Mouse (Mus musculus) forebrain, embryonic 15.5 days (tissue): ENCODE results near the gene Il22ra2. TPM values are rescaled to one million over a fixed set of nuclear protein-coding genes. Genes with fewer than 3 reads are reported as not detected.

Experiments used
- ATAC-seq: fragments of 200-750 bp; cut with Nextera tagmentation; replicated peaks from 2 replicates; pipeline ENCODE4 v1.8.0; 2017; ENCODE audit warnings: mild to moderate bottlenecking, moderate TSS enrichment, moderate library complexity
- H3K27ac ChIP-seq: fragments of 300-500 bp; sonication (generic); replicated peaks from 2 replicates; pipeline ENCODE4 v1.5.1; 2015; ENCODE audit warnings: mild to moderate bottlenecking, inconsistent platforms
- H3K27me3 ChIP-seq: fragments of 300-500 bp; sonication (generic); 2 replicates; pipeline ENCODE4 v1.6.1; 2015; ENCODE audit warnings: inconsistent platforms
- H3K36me3 ChIP-seq: fragments of 300-500 bp; sonication (generic); 2 replicates; pipeline ENCODE4 v1.6.1; 2015; ENCODE audit warnings: mild to moderate bottlenecking, inconsistent platforms
- H3K4me1 ChIP-seq: fragments of 300-500 bp; sonication (generic); 2 replicates; pipeline ENCODE4 v1.6.1; 2015; ENCODE audit warnings: inconsistent platforms
- H3K4me2 ChIP-seq: fragments of 300-500 bp; sonication (generic); replicated peaks from 2 replicates; pipeline ENCODE4 v1.6.1; 2015; ENCODE audit warnings: mild to moderate bottlenecking, inconsistent platforms
- H3K4me3 ChIP-seq: fragments of 300-500 bp; sonication (generic); 2 replicates; pipeline ENCODE4 v1.5.1; 2015; ENCODE audit warnings: mild to moderate bottlenecking, inconsistent platforms
- H3K9ac ChIP-seq: fragments of 300-500 bp; sonication (generic); replicated peaks from 2 replicates; pipeline ENCODE4 v1.6.1; 2015; ENCODE audit warnings: mild to moderate bottlenecking, inconsistent platforms
- H3K9me3 ChIP-seq: fragments of 300-500 bp; sonication (generic); 2 replicates; pipeline ENCODE4 v1.6.1; 2016; ENCODE audit warnings: inconsistent platforms
- WGBS: fragments of 180-500 bp; shearing (Covaris S2); methylation state at CpG from one replicate; pipeline ENCODE4 v1.1.7; 2015; ENCODE audit warnings: mixed read lengths; 5-methylcytosine and 5-hydroxymethylcytosine counted together
- polyA plus RNA-seq: library from polyadenylated mRNA; unstranded; fragments of >200 nt; fragmentation: Nextera tagmentation; extraction: Ambion mirVana; gene quantifications from 2 replicates; pipeline ENCODE4 v1.2.1, GENCODE M21; 2015

Gene Il22ra2
- not detected in 2 replicates for polyA plus RNA-seq

DNA sequence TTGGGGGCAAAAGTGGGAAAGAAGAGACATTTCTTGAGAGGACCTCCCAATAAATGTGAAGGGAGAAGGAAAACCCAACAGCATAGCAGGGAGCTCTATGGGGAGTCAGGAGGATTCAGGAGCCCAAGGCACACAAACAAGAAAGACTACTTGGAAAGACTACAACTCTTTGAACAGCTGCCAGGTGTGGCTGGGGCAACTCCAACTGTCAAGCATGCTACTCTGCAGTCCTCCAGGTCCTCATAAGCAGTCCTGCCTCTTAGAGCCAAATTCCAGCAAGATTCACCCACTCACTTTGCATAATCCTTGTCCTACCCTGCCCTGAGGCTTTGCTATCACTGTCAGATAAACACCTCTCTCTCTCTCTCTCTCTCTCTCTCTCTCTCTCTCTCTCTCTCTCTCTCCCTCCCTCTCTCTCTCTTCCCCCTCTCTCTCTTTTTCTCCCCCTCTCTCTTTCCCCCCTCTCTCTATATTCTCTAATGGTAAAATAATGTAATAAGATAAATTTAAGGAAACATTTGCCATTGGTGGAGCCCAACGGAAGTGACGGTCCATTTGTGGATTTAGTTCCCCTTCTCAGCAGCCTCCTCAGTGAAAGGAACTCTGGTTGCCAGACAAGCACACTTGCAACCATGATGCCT lies at the start of gene Il22ra2:
Gene Il22ra2, plus strand, starts transcription at position 591 of the 641 bp plus-strand sequence.
- Histone ChIP-seq H3K4me1 (no peaks in the 10 kb centered on the region), H3K4me2 (no peak within 1 kb of the TSS), H3K9me3 (no peaks in the 10 kb centered on the region), H3K27me3 (no peaks in the 10 kb centered on the region), H3K9ac (no peak within 1 kb of the TSS), H3K4me3 (no peak within 1 kb of the TSS), H3K27ac (no peak within 1 kb of the TSS), H3K36me3 (no peaks in the 10 kb centered on the region)
- 99% methylated on average over 2 of the region's 2 CpGs for WGBS
- no peak for ATAC-seq

GRCm38 (mm10) chr10:19577571-19577970 lies 44.2 kb upstream of the Il22ra2 start:
- Histone ChIP-seq H3K4me1 (peaks cover 4% of the 10 kb centered on the region), H3K27me3 (no peaks in the 10 kb centered on the region), H3K4me2 (no peak overlapping the region), H3K9ac (no peak overlapping the region), H3K4me3 (no peak overlapping the region), H3K9me3 (no peaks in the 10 kb centered on the region), H3K36me3 (no peaks in the 10 kb centered on the region), H3K27ac (no peak overlapping the region)
- WGBS: 96% methylated on average over 3 of the region's 3 CpGs
- ATAC-seq: no peak

DNA sequence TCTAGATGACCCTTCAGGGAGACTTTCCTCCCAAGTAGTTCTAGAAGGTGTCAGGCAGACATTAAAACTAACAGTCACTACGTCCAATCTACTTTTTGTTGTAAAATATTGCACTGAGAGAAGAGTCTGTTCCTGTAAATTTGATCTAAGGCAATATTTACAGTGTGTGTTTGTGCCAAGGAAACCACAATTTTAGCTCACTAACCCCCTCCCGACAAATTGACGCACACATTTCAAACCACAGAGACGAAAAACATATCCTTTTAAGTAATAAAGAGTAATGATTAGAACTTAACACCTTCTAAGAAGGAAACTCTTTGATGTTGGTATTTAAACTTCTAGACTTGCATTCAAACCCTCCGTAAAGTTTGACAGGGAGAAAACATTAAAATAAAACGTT lies 43.8 kb upstream of the Il22ra2 start:
- H3K27ac ChIP-seq: no peak overlapping the region
- H3K4me1 ChIP-seq: peaks cover 4% of the 10 kb centered on the region
- no peaks in the 10 kb centered on the region for H3K9me3 ChIP-seq
- no peaks in the 10 kb centered on the region for H3K27me3 ChIP-seq
- H3K9ac ChIP-seq: no peak overlapping the region
- H3K36me3 ChIP-seq: no peaks in the 10 kb centered on the region
- no peak overlapping the region for H3K4me3 ChIP-seq
- no peak for ATAC-seq
- WGBS: 87% methylated on average over 6 of the region's 6 CpGs
- no peak overlapping the region for H3K4me2 ChIP-seq

GRCm38 (mm10) chr10:19578409-19578986 lies 43.3 kb upstream of the Il22ra2 start:
- Histone ChIP-seq H3K9me3 (no peaks in the 10 kb centered on the region), H3K27ac (no peak overlapping the region), H3K9ac (no peak overlapping the region), H3K4me2 (no peak overlapping the region), H3K4me1 (peaks cover 4% of the 10 kb centered on the region), H3K4me3 (no peak overlapping the region), H3K36me3 (no peaks in the 10 kb centered on the region), H3K27me3 (no peaks in the 10 kb centered on the region)
- 0 out of 2 replicates have a peak, but pooled peaks have one; percentile 61 for ATAC-seq
- 62% methylated on average over 9 of the region's 9 CpGs for WGBS

DNA sequence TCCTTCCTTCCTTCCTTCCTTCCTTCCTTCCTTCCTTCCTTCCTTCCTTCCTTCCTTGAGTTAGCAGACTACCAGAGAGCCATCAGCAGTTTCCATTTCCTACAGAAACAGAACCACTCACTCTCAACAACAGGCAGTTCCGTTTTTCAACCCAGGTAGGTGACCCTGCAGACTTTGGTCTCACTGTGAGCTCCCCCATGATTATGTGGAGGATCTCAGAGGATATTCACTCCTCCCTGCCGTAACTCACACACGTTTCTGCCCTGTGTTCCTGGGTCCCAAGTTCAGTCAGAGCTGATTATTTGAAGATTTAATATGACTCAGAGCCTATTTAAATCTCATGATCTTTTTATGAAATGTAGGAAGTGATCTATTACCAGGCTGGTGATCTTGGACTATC lies 41.1 kb upstream of the Il22ra2 start:
- Histone ChIP-seq H3K9me3 (no peaks in the 10 kb centered on the region), H3K27me3 (no peaks in the 10 kb centered on the region), H3K4me2 (no peak overlapping the region), H3K9ac (no peak overlapping the region), H3K36me3 (no peaks in the 10 kb centered on the region), H3K4me3 (no peak overlapping the region), H3K4me1 (peaks cover 4% of the 10 kb centered on the region), H3K27ac (no peak overlapping the region)
- no peak for ATAC-seq
- 71% methylated on average over 3 of the region's 3 CpGs for WGBS

DNA sequence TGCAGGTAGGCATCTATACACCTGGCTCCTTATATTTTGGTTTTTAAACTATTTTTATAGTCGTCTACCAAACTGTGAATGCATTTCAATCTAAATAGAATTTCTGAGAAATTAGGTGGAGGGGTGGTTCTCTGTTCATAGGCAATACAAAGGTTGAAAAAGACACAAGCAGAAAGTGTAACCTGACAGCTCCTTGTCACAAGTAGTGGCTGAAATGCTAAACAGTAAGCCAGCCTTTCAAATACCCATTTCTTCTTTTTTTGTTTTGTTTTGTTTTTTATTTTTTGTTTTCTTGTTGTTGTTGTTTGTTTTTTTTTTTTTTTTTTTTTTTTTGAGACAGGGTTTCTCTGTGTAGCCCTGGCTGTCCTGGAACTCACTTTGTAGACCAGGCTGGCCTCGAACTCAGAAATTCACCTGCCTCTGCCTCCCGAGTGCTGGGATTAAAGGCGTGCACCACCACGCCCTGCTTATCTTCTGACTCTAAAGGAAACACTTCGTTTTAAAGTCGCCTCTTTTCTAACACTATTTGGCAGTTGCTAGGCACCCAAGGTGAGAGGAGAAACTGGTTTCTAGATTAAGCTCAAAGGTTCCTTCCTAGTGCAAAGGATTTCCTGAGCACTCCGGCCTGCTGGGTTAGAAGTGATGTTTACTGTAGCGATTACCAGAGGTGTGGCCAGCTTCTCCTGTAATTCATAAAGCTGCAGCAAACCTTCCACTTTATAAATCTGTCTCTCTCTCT lies 39.8 kb upstream of the Il22ra2 start:
- Histone ChIP-seq H3K27ac (no peak overlapping the region), H3K4me1 (peaks cover 4% of the 10 kb centered on the region), H3K4me3 (no peak overlapping the region), H3K36me3 (no peaks in the 10 kb centered on the region), H3K9ac (no peak overlapping the region), H3K9me3 (no peaks in the 10 kb centered on the region), H3K4me2 (no peak overlapping the region), H3K27me3 (no peaks in the 10 kb centered on the region)
- no peak for ATAC-seq
- WGBS: 78% methylated on average over 9 of the region's 9 CpGs

DNA sequence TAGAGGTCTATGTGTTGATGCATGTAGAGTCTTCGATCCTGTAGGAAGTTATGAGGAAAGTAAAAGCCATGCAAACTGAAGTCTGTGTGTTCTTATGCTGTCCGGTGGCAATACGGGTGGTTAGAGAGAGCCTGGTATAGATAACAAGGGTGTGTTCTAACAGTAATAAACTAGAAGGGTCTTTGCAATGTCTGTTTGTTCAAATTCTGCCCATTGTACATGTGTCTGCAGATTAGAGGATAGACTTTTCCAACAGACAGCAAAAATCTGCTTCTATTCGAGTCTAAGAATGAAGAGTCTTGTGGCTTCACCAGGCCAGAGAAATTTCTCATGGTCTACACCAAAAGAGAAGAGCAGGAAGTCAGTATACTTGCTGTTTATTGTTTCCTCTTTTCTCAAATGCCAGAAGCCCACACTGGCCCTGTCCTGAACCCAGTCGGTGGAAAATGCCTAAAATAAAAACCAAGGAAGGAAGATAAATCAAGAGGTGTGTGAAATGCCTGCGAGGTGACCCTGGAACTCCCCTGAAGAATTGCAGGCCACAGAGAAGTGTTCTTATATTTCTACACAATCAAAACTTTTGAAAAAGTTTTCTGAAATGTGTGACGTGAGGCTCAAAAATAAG lies 38.9 kb upstream of the Il22ra2 start:
- Histone ChIP-seq H3K4me3 (no peak overlapping the region), H3K4me2 (no peak overlapping the region), H3K27me3 (no peaks in the 10 kb centered on the region), H3K27ac (no peak overlapping the region), H3K9me3 (no peaks in the 10 kb centered on the region), H3K4me1 (peaks cover 4% of the 10 kb centered on the region), H3K9ac (no peak overlapping the region), H3K36me3 (no peaks in the 10 kb centered on the region)
- WGBS: 86% methylated on average over 7 of the region's 7 CpGs
- ATAC-seq: no peak

DNA sequence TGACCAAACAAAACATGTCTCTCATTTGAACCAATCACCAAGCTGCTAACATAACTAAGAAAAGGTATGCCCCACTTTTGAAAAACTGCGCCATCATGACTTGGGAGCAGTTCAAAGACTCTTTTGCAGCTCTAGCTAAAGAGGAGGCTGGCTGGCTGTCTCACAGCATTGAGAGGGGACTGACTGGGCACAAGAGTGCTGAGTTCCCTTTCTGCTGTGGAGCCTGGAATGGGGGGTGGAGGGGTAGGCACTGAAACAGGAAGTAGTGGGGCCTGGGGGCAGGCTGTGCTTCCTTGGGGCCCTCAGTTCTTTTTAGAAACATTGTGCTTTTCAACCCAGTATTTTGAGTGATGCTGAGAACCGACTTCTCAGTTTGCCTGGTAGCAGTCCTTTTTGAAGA lies 37.7 kb upstream of the Il22ra2 start:
- Histone ChIP-seq H3K4me2 (no peak overlapping the region), H3K9me3 (no peaks in the 10 kb centered on the region), H3K27me3 (no peaks in the 10 kb centered on the region), H3K4me3 (no peak overlapping the region), H3K9ac (no peak overlapping the region), H3K27ac (no peak overlapping the region), H3K36me3 (no peaks in the 10 kb centered on the region), H3K4me1 (no peaks in the 10 kb centered on the region)
- no peak for ATAC-seq
- 78% methylated on average over 2 of the region's 2 CpGs for WGBS

DNA sequence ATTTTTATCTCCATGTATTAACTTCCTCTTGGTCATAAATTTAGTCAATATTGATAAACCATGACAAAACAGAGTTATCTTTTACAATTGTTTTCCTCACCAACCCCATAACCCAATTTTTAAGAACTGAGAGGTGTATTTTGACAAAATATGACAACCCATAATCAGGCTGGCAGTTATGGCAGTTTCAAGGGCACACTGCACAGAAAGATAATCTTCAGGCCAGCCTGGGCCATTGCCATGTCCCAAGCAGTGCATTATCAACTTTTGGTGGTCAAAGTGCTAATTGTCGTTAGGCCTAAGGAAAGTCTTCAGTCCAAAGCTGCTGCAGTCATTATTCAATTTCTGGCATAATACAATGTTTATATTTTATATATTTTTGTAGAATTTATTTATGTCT lies 37.0 kb upstream of the Il22ra2 start:
- WGBS: 87% methylated on average over 1 of the region's 1 CpGs
- H3K4me3 ChIP-seq: no peak overlapping the region
- H3K4me1 ChIP-seq: no peaks in the 10 kb centered on the region
- H3K27ac ChIP-seq: no peak overlapping the region
- H3K36me3 ChIP-seq: no peaks in the 10 kb centered on the region
- no peaks in the 10 kb centered on the region for H3K27me3 ChIP-seq
- H3K4me2 ChIP-seq: no peak overlapping the region
- H3K9me3 ChIP-seq: no peaks in the 10 kb centered on the region
- ATAC-seq: no peak
- H3K9ac ChIP-seq: no peak overlapping the region

GRCm38 (mm10) chr10:19585860-19586259 lies 35.9 kb upstream of the Il22ra2 start:
- H3K4me3 ChIP-seq: no peak overlapping the region
- no peaks in the 10 kb centered on the region for H3K36me3 ChIP-seq
- 92% methylated on average over 5 of the region's 5 CpGs for WGBS
- H3K4me2 ChIP-seq: no peak overlapping the region
- H3K27ac ChIP-seq: no peak overlapping the region
- H3K9ac ChIP-seq: no peak overlapping the region
- H3K4me1 ChIP-seq: no peaks in the 10 kb centered on the region
- H3K27me3 ChIP-seq: no peaks in the 10 kb centered on the region
- no peak for ATAC-seq
- H3K9me3 ChIP-seq: no peaks in the 10 kb centered on the region

GRCm38 (mm10) chr10:19587281-19587680 lies 34.5 kb upstream of the Il22ra2 start:
- Histone ChIP-seq H3K27me3 (no peaks in the 10 kb centered on the region), H3K27ac (no peak overlapping the region), H3K9me3 (no peaks in the 10 kb centered on the region), H3K36me3 (no peaks in the 10 kb centered on the region), H3K4me1 (peaks cover 2% of the 10 kb centered on the region; the same call in 1 of the 2 replicates), H3K9ac (no peak overlapping the region), H3K4me2 (no peak overlapping the region), H3K4me3 (no peak overlapping the region)
- no peak for ATAC-seq
- WGBS: 86% methylated on average over 3 of the region's 3 CpGs

DNA sequence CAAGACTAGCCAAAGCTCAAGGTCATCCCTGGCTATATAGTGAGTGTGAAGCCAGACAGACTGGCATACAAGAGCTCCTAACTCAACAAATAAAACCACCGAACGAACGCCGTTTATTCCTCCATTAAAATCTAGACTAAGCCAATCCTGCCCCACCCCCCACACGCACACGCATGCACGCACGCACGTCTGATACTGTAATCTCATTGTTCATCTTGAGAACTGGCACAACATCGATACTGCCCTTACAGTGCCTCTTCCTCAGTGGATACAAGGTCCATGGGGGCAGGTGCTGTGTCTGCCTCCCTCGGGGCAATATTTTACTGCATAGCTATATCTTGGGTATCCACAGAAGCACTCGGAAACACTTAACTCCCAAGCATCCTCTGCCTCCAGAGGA lies 32.2 kb upstream of the Il22ra2 start:
- Histone ChIP-seq H3K27me3 (no peaks in the 10 kb centered on the region), H3K27ac (no peak overlapping the region), H3K9ac (no peak overlapping the region), H3K4me1 (peaks cover 10% of the 10 kb centered on the region), H3K4me3 (no peak overlapping the region), H3K4me2 (no peak overlapping the region), H3K36me3 (no peaks in the 10 kb centered on the region), H3K9me3 (no peaks in the 10 kb centered on the region)
- 88% methylated on average over 12 of the region's 12 CpGs for WGBS
- no peak for ATAC-seq
